ENCODE assay signal across 28 mouse cellular contexts in the genomic region with DNA sequence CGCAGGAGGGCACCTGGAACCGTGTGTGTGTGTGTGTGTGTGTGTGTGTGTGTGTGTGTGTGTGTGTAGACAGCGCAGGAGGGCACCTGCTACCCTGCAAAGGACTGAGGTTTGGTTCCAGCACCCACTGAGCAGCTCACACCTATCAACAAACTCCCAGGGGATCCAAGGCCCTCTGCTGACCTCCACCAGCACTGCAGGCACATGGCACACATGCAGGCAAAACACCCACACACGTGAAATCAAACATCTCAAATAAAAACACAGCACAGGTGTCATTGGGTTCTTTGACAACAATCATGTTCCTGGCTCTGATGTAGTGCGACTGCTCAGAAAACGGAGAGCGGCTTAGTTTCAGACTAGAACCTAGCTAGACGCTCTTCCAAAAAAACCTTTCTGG. TPM values are rescaled to one million over a fixed set of nuclear protein-coding genes. Genes with fewer than 3 reads are reported as not detected.
DNase-seq lines count a peak whose midpoint lies in the region; ATAC-seq and TF ChIP-seq lines count a peak whose summit lies in the region.
"Had no signal": no experiment of that assay in that cellular context is flagged by ENCODE, and none has a peak within 500 bp of the region (broad histone marks: within the 10 kb centered on the region; RNA-seq: fewer than 3 reads in every experiment).

No protein-coding gene starts in this region.

- ATAC-seq in midbrain, postnatal 0 days (ENCODE audit: low FRiP score) = no peak
- ATAC-seq in midbrain, embryonic 11.5 days (ENCODE audit: low FRiP score) = no peak
- ATAC-seq: forebrain, embryonic 14.5 days had no signal

- WGBS in midbrain, postnatal 0 days = 90% methylated on average over 5 of the region's 8 CpGs
- whole genome bisulfite sequencing in midbrain, embryonic 11.5 days = 89% methylated on average over 7 of the region's 8 CpGs

- H3K4me1 ChIP-seq in midbrain, postnatal 0 days (ENCODE audit: insufficient read depth, low read length) = no peaks in the 10 kb centered on the region
- H3K4me1 ChIP-seq in midbrain, embryonic 11.5 days (ENCODE audit: control insufficient read depth, insufficient read depth, low read length) = no peaks in the 10 kb centered on the region
- H3K4me1 ChIP-seq: embryonic facial prominence, embryonic 12.5 days; hindbrain, embryonic 15.5 days; neural tube, embryonic 13.5 days had no signal

- no peak for DNase-seq in layer of hippocampus, adult 2 months (ENCODE audit: low spot score in 2 of 2)
- no peak for DNase-seq in layer of hippocampus, postnatal 10 days (ENCODE audit: low spot score in 2 of 2)
- no peak for DNase-seq in midbrain, postnatal 0 days (ENCODE audit: low spot score)
- DNase-seq in midbrain, embryonic 11.5 days (ENCODE audit: low spot score, missing footprints) = no peak
- peak; percentile 9 to 10 for DNase-seq in B cell, adult 2 months
- peak; percentile 25 for DNase-seq in ZHBTc4 (ENCODE audit: low read depth, low spot score)
- DNase-seq in gastrocnemius, postnatal 25 days = no peak
- DNase-seq in left cerebral cortex, adult 9 months (ENCODE audit: low spot score in 2 of 2) = no peak
- DNase-seq: adrenal gland, postnatal 14 days; cerebellum, adult 11 months; cerebellum, adult 9-11 months; embryo, embryonic 11 days; gastrocnemius, adult 2 months; heart, adult 2 months; heart, postnatal 10 days; kidney, adult 9 months; kidney, postnatal 14 days; lung, adult 18-20 months; lung, postnatal 14 days had no signal

- no peaks in the 10 kb centered on the region for H3K9me3 ChIP-seq in midbrain, postnatal 0 days (ENCODE audit: low read length)
- H3K9me3 ChIP-seq in midbrain, embryonic 11.5 days (ENCODE audit: control insufficient read depth, low read length) = no peaks in the 10 kb centered on the region
- H3K9me3 ChIP-seq: embryonic facial prominence, embryonic 12.5 days; G1E; heart, embryonic 13.5 days; hindbrain, embryonic 15.5 days; midbrain, embryonic 12.5 days; neural tube, embryonic 13.5 days had no signal

- no peaks in the 10 kb centered on the region for H3K27me3 ChIP-seq in midbrain, postnatal 0 days (ENCODE audit: insufficient read depth, low read length)
- no peaks in the 10 kb centered on the region for H3K27me3 ChIP-seq in midbrain, embryonic 11.5 days (ENCODE audit: control insufficient read depth, insufficient read depth, low read length)
- H3K27me3 ChIP-seq: CH12.LX; embryonic facial prominence, embryonic 12.5 days; heart, embryonic 13.5 days; hindbrain, embryonic 15.5 days; midbrain, embryonic 12.5 days; neural tube, embryonic 13.5 days had no signal

- H3K36me3 ChIP-seq in midbrain, postnatal 0 days (ENCODE audit: insufficient read depth, low read length) = no peaks in the 10 kb centered on the region
- H3K36me3 ChIP-seq in midbrain, embryonic 11.5 days (ENCODE audit: control insufficient read depth, insufficient read depth, low read length) = no peaks in the 10 kb centered on the region
- H3K36me3 ChIP-seq: embryonic facial prominence, embryonic 12.5 days; G1E; hindbrain, embryonic 15.5 days; midbrain, embryonic 12.5 days; neural tube, embryonic 13.5 days had no signal

- no peak overlapping the region for H3K27ac ChIP-seq in layer of hippocampus, adult 2 months
- H3K27ac ChIP-seq in midbrain, postnatal 0 days (ENCODE audit: low read depth, low read length) = no peak overlapping the region
- no peak overlapping the region for H3K27ac ChIP-seq in midbrain, embryonic 11.5 days (ENCODE audit: low read depth, low read length)
- H3K27ac ChIP-seq: embryonic facial prominence, embryonic 12.5 days; gastrocnemius, adult 2 months; heart, adult 2 months; heart, embryonic 13.5 days; hindbrain, embryonic 15.5 days; left cerebral cortex, adult 2 months; midbrain, embryonic 12.5 days; neural tube, embryonic 13.5 days had no signal

- peak; percentile 33 for TF ChIP-seq CTCF in layer of hippocampus, adult 2 months (conservative IDR thresholded peaks at IDR 0.05)
- TF ChIP-seq CTCF in midbrain, postnatal 0 days (IDR thresholded peaks at IDR 0.05) = 0 out of 2 replicates have a peak, but pooled peaks have one; percentile 12

- no peak overlapping the region for H3K4me2 ChIP-seq in midbrain, postnatal 0 days (ENCODE audit: low read depth, low read length, poor library complexity, severe bottlenecking)
- H3K4me2 ChIP-seq in midbrain, embryonic 11.5 days = no peak overlapping the region
- H3K4me2 ChIP-seq: embryonic facial prominence, embryonic 12.5 days; heart, embryonic 13.5 days; hindbrain, embryonic 15.5 days; midbrain, embryonic 12.5 days; neural tube, embryonic 13.5 days had no signal

- H3K4me3 ChIP-seq in layer of hippocampus, adult 2 months = no peak overlapping the region
- H3K4me3 ChIP-seq in midbrain, postnatal 0 days (ENCODE audit: low read depth, low read length) = no peak overlapping the region
- H3K4me3 ChIP-seq in midbrain, embryonic 11.5 days (ENCODE audit: low read depth, low read length) = no peak overlapping the region
- H3K4me3 ChIP-seq: embryonic facial prominence, embryonic 12.5 days; gastrocnemius, adult 2 months; heart, adult 2 months; heart, embryonic 13.5 days; hindbrain, embryonic 15.5 days; left cerebral cortex, adult 2 months; midbrain, embryonic 12.5 days; neural tube, embryonic 13.5 days had no signal

- H3K9ac ChIP-seq in midbrain, postnatal 0 days (replicated peaks; ENCODE audit: low read length, poor library complexity, severe bottlenecking) = no peak overlapping the region
- no peak overlapping the region for H3K9ac ChIP-seq in midbrain, embryonic 11.5 days (ENCODE audit: low read length)
- H3K9ac ChIP-seq: embryonic facial prominence, embryonic 12.5 days; heart, embryonic 13.5 days; hindbrain, embryonic 15.5 days; midbrain, embryonic 12.5 days; neural tube, embryonic 13.5 days had no signal

RNA-seq across cellular contexts. Expression of gene Scamp1, which starts 34.9 kb away (rescaled TPM):
- total RNA-seq in layer of hippocampus, adult 2 months (2021) = 100 to 1,000 TPM; 168 TPM
- 100 to 1,000 TPM; 142 to 170 TPM for total RNA-seq in layer of hippocampus, postnatal 10 days (2021)
- 124 and 162 TPM in 2 replicates for total RNA-seq in midbrain, postnatal 0 days (2014; rRNA removed)
- 161 and 166 TPM in 2 replicates for polyA plus RNA-seq in midbrain, postnatal 0 days (2015; fragmentation: Nextera tagmentation; extraction: Ambion mirVana)
- polyA plus RNA-seq in midbrain, embryonic 11.5 days (2014; fragmentation: Nextera tagmentation; extraction: Ambion mirVana) = 34.2 and 42.2 TPM in 2 replicates
- total RNA-seq in gastrocnemius, postnatal 25 days (2021) = 10 to 100 TPM; 15.9 to 17.7 TPM
- total RNA-seq: CH12.LX had no signal
- polyA plus RNA-seq: G1E had no signal

Comparison
In these comparisons a context has a peak if more than half of its experiments do, and no peak if none do; other contexts are left out.
1. DNase-seq: peak in B cell, adult 2 months (2 of 2) and ZHBTc4 (single experiment); none in layer of hippocampus, adult 2 months (0 of 2), layer of hippocampus, postnatal 10 days (0 of 2), midbrain, postnatal 0 days (single experiment), midbrain, embryonic 11.5 days (single experiment), gastrocnemius, postnatal 25 days (single experiment) and left cerebral cortex, adult 9 months (0 of 2).